Mouse (Mus musculus): Measurements from ENCODE around the gene Slc8b1.

DNA sequence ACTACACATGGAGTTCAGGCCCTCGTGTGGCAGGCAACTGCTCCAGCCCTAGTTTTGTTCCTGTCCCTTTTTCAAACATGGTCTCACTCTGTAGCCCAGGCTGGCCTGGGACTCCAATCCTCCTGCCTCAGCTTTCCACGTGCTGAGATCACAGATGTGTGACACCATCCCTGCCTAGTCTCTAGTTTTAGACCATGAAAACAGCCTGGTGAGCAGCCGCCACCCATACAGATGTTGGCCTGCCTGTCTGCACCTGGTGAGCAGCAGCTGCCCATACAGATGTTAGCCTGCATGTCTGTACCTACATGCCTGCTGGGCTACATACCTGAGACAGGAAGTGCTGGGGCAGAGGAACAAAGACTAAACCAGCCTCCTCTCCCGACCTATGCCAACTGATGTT lies 11.8 kb upstream of the Slc8b1 start:
- no peak for TF ChIP-seq EP300 (IDR thresholded peaks at IDR 0.05; ENCODE audit: insufficient read depth, low read depth, low read length)
- no peak for TF ChIP-seq POLR2A (IDR thresholded peaks at IDR 0.05; ENCODE audit: insufficient read depth, low read depth, low read length)
- no peak for TF ChIP-seq CTCF (IDR thresholded peaks at IDR 0.05)
